Mouse (Mus musculus): Measurements from ENCODE around the gene Plxnc1.
A peak's percentile ranks its signal among the peaks of the same experiment; 100 is the strongest.

Gene Plxnc1

DNA sequence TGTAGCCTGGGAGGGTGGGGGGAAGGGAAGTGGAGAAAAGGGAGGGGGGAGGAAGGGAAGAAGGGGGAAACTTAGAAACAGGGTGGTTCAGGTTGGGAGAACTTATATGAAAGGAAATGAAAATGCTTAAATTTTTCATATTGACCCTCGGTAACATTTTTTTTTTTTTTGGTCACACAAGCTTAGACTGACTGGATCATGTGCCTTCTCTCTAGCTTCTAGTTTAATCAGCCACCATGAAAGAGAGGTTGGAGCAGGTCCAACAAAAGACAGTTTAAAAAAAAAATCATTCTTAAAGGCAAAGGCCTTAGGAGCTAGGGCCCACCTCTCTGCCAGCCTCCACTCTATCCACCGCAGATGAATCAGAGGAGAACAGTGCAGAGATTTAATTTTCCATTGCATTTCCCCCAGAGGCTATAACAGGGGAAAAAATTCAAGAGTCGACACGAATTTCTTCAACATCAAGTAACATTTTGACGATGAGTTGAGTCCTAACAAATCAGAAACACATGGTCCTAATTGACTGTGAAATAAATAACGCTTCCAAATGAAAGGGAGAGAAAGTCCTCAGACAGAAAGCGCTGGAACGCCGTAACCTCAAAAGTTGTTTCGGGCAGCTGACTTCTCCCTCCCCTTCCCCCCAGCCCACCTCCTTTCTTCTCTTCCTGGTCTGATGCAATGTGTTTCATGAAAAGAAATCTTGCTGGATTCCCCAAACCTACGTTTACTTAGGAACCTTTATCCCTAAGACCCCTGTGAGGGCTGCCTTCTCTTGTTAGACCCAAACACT, 120.5 kb downstream of the Plxnc1 start:
- DNase-seq (ENCODE audit: extremely low spot score), result no peak

DNA sequence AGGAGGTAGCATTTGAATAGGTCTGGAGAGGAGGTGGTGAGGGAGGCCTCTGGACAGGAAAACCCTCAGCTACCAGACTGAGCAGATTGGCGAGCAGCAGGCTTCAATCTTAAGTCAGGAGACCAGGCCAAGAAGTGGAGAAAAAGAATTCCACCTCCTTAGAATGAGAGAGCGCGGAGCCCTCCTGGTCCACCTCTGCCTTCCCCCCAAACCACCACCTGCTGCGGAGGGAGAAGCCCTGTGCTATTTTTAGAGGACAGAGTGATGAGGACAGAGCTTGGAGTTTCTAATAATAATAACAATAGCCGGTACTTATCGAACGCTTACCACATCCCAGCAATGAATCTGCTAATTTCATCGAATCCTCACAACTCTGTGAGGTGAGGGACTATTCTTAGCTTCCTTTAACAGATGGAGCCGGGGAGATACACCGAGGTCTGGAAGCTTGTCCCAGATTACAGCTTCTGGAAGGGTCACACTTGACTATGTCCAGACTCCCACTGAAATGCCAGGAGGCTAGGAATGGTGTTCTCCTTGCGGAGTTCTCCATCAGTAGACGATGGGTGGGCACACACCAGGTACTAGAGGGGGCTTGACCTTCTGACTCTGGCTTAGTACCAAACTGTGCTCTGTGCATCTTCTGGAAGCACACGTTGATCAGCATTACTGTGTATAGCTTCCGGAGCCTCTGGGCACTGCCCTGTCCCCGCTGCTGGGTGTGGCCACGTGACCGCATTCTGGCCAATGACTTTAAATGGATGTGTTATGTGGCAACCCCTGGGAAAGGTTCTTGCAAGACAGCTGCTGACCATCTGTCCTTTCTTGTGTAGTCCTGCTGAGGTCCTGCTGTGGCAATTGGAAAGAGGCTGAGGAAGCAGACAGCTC, 125.6 kb downstream of the Plxnc1 start:
- DNase-seq (ENCODE audit: extremely low spot score), result no peak

DNA sequence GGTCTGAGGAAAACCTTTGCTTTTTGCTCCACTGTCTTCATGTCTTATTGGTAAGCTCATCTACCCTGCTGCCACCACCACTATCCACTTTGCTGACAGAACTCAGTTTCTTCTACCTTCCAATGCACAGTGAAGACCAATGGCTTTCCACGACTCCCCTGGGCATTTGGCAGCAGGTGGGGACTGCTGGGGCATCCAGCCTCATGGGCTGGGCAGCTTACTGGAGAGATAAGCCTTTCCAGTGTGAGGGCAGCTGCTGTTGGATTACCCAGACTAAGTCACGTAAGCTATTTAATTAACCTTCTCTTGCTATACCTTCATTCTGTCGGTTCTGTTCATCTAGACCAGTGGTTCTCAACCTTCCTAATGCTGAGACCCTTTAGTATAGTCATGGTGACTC, 126.5 kb downstream of the Plxnc1 start:
- no peak for DNase-seq (ENCODE audit: extremely low spot score)

DNA sequence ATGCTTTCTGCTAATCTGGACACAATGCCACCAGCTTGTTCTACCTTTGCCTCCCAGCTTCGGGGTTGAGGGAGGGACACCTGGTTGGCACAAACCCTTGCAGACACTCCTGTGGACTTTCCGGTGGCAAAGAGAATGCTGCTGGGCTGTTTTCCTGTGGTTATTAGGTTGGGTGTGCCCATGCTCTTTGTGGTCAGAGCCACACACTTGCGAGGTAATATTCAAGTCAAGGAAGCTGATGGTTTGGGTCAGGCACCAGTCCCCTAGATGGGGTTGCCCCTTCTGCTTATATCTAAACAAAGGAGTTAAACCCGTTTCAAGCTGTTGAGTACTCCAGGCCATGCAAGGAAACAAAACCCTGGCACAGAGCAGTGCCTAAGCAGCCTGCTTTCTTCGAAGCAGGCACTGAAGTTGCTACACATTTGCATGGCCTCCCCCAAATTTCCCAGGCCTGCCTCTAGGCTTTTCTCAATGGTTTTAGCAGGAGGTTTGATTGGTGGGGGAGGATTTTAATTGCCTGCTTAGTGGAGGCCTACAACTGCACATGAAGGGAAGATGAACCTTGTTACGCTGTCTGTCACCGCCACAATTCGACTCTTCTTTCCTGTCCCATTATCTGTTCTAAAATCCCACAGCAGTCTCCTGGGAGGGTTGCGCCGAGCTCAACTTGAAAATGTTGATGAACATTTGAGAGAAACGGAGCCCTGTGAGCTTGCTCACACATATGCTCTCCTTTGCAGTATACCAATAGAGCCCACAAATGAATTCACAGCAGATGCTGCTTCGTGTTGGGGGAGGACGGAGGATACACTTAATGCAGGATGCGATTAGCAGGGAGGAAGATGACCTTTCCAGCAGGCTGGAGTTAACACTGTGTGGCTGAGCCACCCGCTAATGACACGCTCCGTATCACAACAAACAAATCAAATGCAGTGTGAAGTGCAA, 132.5 kb downstream of the Plxnc1 start:
- DNase-seq (ENCODE audit: extremely low spot score), result no peak

DNA sequence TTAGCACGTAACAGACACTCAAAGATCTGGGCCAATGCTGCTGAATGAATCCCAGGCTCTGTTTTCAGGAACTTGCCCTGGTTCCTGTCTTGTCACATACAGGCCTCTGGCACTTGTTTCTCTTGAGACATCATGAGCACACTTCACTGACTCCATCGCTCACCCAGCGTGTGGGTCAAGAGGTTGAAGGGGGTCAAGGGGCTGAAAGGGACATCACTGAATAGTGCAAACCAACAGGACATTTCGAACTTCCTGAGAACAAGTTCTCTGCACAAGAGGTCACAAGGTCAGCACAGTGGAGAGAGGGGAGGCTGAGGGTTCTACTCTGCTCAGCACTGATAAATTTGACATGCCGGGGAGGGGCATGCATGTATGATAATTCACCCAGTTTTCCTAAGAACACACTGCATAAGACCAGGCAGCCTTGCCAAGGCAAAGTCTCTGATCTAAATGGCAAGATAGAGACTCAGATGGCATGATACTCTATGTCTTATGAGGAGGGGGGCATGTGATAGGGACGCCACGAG, 134.6 kb downstream of the Plxnc1 start:
- DNase-seq (ENCODE audit: extremely low spot score), result peak; percentile 57

DNA sequence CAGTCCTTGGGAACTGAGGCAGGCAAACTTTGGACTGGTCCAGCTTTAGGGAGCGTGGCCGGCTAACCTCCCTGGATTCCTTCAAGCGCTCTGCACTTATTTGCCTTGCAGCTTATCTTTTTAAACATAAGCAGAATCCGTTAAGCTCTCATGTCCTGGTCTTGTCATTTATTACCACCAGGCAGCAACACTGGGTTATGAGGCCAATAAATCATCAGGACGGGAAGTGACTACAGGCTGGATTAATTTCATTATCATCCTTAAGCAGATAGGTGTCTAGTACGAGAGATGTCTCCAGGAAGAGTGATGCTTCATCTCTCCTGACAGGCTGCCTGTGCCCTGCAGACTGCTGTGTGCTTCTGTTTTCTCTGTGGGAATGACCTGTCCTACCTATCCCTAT, 136.4 kb downstream of the Plxnc1 start:
- no peak for DNase-seq (ENCODE audit: extremely low spot score)

DNA sequence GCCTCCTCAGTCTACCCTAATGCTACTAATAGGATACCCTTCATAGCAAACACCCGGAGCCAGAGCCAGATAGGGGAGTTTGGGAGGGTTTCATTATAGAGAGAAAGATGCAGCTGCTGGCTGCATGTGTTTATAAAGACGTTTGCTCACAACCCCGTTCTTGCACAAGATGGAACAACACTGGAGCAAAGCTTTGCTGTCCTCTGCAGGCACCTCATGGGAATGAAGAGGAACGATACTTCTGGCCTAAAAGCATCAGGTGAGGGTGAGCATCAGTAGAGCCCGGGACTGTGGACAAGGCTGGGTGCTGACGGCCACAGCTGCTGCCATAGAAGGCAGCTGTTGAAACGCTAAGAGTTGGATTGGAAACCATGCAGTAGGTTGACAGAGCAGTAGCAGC, 137.3 kb downstream of the Plxnc1 start:
- no peak for DNase-seq (ENCODE audit: extremely low spot score)

DNA sequence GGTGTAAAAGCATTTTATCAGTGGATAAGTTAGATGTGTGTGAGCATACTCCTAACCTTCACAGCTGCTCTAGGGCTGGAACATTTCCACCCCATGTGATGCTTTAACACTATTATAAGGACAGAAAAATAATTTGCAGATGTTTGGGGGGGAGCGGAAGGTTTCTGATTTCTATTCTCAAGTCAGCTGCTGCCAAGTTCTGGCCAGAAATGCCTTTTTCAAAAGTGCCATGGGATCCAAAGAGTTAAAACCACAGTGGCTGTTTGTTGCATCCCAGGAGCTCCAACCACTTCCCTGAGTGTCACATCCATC, 139.8 kb downstream of the Plxnc1 start:
- DNase-seq (ENCODE audit: extremely low spot score), result no peak

DNA sequence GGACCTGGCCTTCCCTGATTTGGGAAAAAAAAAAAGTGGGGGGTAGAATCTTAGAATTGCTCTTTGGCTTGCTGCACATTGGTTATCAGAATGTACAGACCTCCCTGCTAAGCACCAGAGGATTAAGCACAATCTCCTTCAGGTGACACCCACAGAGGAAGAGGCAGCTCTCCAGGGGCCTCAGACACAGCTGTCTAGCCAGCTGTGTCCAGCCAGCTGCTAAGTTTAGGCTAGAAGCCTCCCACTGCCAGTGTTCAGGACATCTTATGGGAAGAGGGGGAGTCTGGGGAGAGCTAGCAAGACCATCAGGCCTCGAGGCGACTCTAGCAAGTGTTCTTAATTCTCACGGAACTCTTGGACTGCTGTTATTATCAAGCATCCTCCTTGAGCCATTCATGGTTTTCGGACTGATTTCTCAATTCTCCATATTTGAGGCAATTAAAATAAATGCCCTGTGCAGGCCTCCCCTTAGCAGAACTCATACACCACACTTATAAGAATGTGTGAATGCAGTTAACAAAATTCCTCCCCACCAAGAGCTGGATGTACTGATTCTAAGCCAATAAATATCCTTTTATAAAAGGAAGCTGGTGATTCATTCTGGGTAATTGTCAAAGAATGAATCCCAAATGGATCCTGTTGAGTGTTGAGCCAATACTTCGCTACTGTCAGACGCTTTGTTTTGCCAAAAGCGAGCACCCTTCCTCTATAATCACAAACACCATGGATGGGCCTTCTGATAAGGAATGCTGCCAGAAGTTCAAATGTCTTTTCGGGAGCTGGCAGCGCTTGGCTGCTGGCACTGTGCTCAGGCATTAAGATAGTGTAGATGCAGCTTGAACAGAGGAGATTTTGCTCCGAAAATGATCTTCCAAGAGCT, 140.4 kb downstream of the Plxnc1 start:
- DNase-seq (ENCODE audit: extremely low spot score), result no peak

DNA sequence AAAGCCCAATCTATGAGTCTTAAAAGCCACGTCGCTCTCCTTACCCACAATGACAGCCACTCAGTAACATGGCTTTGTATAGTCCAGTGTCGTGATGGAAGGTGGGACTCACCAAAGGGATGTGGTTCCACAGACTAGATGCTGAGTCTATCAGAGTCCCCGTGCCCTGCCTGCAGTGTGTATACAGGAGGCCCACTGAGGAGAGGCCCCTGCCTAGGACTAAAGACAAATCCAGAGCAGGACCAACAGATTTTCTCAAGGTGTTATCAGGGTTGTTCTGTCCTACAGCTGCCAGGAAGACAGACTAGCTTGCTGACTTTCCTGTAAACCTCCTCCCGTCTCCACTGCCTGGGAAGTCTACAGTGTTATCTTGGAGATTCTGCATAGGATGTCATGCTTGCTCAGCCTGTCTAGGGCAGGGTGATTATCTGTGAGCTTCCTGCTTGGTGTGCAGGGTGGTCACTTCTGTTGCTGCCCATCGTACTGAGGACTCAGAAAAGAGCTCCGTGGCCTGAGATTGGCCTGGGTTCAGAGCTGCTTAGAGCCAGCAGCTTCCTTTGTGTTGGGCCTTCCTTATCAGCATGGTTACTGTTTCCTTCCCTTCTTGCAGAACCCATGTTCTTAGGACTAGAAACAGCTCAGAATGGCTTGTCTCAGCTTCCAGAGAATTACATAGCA, 143.8 kb downstream of the Plxnc1 start:
- DNase-seq (ENCODE audit: extremely low spot score), result no peak

DNA sequence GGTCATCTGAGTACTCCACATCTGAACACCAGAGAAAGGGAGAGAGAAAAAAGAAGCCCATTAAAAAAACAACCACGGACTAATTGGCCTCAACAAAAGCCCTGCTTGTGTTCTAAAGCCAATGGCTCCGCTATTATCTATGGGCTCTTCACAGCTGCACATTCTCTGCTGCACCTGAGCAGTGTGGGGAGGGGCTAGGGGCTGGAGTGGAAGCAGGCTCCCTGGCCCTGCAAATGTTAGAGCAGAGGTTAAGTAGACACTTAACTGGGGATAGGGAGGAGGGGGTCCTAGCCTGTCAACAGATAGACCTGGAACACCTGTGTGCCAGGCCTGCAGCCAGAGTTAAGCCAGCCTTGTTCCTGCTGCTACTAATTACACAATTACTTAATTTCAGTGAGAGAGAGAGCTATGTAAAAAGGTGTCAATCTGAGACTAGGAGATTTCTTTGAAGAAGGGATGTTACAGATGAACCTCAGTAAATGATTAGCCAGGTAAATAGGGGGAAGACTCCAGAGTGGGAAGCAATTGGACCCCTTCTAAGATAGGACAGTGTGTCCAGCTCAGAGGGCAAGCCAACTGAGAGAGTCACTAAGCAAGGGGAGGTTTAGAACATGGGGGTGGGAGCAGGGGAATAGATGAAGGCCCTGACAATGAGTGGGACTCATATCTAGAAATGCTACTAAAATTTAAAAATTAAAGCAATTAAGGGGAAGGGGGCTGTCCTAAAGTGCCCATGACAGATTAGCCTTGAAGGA, 145.0 kb downstream of the Plxnc1 start:
- no peak for DNase-seq (ENCODE audit: extremely low spot score)

DNA sequence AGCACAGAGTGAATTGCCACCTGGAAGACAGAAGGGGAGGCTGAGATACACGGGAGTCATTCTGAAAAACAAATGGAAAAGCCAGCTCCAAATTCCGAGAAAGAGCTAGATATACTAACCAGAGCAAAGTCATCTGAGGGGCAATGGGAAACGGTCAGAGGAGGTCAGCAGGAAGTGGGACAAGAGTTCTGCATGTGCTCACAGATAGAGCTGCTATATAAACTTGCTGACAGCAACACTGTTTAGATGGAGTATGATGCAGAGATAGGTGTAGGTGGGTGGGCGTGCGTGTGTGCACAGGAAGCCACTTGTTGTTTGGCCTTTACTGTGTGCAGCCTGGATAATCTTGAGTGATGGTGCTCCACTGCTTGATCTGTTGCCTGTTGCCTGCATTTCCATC, 146.5 kb downstream of the Plxnc1 start:
- DNase-seq (ENCODE audit: extremely low spot score), result no peak

DNA sequence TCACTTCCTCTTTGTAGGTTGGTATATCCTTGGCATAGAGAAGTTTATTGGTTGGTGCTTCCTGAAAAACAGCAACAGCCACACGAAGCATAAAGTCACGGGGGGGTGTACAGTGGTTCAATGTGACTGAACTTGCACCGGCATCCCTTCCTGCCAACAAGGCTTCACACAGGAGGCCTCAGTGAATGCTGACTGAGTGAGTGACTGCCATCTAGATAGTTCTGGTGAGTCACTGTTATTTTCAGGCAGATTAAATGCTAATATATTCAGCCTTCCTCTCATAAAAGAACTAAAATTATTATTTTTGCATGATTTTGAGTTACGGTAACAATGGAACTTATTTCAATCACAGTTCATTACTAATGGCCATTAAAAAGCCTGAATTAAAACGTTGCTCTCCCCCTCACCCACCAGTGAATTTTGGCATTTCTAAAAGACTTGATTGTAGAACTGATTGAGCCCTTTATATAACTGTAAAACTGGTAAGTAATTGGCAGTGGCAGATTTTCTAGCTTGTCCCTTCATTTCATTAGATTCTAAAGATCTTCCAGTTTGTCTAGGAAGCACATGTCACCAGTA, 149.9 kb downstream of the Plxnc1 start:
- DNase-seq (ENCODE audit: extremely low spot score), result no peak

DNA sequence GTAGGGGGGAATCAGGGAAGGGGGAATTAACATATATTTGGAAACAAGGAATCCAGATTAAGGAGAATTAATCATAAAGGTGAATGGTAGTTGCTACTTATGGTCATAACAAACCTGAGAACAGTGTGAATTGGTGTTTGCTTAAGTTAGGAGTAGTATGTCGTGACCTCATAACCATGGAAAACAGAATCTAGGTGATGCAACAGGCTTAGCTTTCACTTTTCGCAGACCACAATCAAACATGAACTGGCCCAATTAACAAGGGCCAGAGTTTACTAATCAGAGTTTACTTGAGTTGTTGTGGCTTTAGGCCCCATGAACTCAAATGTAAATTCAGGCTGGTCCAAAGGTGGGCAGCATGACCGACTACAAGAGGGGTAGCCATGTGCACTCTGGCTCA, 150.7 kb downstream of the Plxnc1 start:
- DNase-seq (ENCODE audit: extremely low spot score), result no peak

DNA sequence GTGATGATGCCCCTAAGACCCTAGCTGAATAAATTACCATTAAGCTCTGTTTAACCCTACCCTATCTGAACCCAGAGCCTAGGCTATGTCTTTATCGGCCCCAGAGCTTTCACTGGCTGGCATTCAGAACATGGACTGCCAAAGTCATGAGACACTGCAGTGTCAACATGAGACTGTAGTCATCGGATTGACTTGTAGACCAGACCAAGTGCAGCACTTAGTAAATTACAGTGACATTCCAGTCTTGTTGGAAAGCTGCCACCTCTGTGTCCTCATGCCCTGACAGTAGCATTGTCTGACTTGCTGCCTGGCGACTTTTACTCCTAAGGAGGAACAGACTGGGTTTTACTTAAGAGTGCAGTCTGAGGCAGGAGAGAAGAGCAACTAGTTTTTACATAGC, 155.4 kb downstream of the Plxnc1 start:
- DNase-seq (ENCODE audit: extremely low spot score), result no peak

DNA sequence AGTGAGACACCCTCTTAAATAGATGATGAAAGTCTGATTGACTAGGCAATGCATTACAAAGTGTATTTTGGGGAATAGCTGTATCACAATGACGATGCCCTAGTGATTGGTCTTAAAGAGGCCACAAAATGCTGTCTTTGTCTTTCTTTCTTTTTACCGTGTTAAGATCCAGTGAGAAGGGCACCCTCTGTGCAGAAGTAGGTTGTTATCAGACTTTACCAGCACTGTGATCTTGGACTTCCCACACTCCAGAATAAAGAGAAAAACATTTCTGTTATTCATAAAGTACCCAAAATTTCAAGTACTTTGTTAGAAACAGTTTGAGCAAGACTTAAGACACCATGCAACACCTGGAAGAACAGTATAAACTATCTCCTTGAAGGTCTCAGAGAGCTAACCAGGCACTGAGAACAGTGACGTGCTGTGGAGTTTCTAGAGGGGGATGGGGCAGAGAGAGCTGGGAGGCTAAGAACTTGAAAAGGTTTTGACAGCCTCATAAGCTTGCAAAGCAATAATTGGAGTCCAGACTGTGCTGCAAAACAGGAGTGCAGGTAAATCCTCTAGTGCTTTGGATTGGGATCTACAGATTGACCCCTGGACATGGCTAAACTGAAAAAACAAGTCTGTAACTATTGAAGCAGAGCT, 163.9 kb downstream of the Plxnc1 start:
- DNase-seq (ENCODE audit: extremely low spot score), result no peak

DNA sequence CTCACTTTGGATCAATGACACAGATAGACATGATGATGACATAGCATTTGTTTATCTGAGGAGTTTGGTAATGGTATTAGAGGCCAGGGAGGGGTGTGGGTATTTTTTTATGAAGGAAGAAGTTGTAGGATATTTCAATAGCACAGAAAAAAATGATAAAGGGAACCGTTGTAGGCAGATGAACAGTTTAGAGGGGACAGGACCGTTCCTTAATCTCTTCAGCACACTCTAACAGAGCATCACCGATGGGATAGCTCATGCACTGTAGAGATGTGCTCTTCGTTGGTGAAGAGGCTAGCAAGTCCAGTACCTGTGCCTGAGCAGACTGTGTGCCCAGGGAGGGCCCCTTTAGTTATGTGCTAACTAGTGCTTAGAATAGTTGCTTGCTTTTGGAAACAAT, 165.3 kb downstream of the Plxnc1 start:
- no peak for DNase-seq (ENCODE audit: extremely low spot score)

DNA sequence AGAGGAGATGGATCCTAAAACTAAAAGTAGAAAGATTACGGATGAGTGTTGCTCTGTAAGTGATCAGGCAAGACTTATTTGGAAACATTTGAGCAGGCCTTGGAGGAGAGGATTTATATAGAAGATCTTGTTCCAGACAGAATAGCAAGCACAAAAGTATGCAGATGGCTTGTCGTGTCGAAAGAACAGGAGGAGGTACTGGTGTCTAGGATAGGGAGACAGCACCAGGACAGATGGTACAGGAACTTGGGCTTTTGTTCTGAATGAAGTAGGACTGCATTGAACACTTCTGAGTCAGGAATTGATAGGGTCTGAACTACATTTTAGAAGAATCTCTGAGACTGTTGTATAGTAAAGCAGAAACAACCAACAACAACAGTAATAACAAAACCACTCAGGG, 167.1 kb downstream of the Plxnc1 start:
- no peak for DNase-seq (ENCODE audit: extremely low spot score)

DNA sequence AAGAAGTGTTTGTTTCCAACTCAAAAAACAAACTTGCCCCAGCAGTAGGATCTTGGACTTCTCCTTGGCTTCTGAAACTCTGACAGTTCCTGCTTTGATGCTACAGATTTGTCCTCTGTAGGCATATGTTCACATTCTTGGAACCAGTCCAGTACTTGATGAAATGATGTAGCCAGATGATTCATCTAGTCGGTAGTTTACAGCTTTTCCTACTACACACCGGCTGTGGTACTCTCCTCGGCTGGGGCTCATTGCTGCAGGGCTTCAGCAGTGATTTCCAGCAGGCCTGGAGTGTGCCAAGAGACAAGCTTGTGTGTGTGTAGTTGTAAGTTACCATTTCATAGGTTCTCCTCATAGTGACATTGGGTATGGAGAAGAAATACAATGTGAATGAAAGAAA, 173.1 kb downstream of the Plxnc1 start:
- DNase-seq (ENCODE audit: extremely low spot score), result no peak

Measured in embryo, embryonic 9.5 days (tissue).